In the genomic region with DNA sequence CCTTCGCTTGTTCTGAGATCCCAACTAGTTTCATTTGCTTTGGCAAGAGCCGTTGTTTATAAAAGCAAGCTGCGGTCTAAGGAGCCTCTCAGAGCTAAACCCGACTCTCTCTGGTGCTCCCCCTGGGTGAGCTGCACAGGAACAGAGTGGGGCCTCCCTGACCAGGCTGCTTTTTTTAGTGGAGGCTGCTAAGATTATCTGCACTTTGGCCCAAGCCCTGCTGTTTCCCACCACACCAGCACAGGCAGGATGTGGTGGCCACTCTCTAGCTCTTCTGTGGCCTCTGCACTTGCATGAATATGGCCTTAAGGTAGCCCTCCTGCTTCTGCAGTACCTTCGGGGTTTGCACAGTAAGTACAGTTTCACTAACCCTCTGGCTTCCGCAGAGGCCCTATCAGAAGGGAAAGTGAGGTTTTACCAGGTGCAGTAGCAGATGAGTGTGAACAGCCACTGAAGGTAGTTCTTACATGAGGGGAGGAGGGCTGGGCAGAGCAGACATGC, we compare ENCODE assay signal across 11 mouse cellular contexts. TPM values are rescaled to one million over a fixed set of nuclear protein-coding genes. Genes with fewer than 3 reads are reported as not detected.
DNase-seq lines count a peak whose midpoint lies in the region; ATAC-seq lines count a peak whose summit lies in the region.
"Had no signal": no experiment of that assay in that cellular context is flagged by ENCODE, and none has a peak within 500 bp of the region (broad histone marks: within the 10 kb centered on the region; RNA-seq: fewer than 3 reads in every experiment).

No protein-coding gene starts in this region.

- peaks cover 7% of the 10 kb centered on the region; the same call in 1 of the 2 replicates for H3K36me3 ChIP-seq in heart, embryonic 16.5 days (ENCODE audit: control insufficient read depth, insufficient read depth)

- no peak for DNase-seq in heart, postnatal 25 days (ENCODE audit: low spot score)
- peak; percentile 72 for DNase-seq in induced T-regulatory cell, adult 2 months (ENCODE audit: low read depth)
- peak; percentile 15 for DNase-seq in lung, postnatal 36 days
- peak; percentile 88 for DNase-seq in thymus, postnatal 0 days (ENCODE audit: low spot score)
- no peak for DNase-seq in embryo, embryonic 9.5 days (ENCODE audit: extremely low spot score)
- no peak for DNase-seq in ovary, adult 18-20 months (ENCODE audit: low spot score)

- H3K4me2 ChIP-seq in heart, embryonic 16.5 days (ENCODE audit: low read depth, low read length): peak overlapping the region; percentile 44
- H3K4me2 ChIP-seq: neural tube, embryonic 12.5 days had no signal

- intact Hi-C loops in heart, postnatal 25 days (cut with DNase I): no loop called here

- no peaks in the 10 kb centered on the region for H3K9me3 ChIP-seq in heart, embryonic 16.5 days (replicated peaks; ENCODE audit: control insufficient read depth, low read length)
- H3K9me3 ChIP-seq: G1E; neural tube, embryonic 12.5 days had no signal

- H3K4me3 ChIP-seq in heart, embryonic 16.5 days (ENCODE audit: low read length): no peak overlapping the region
- H3K4me3 ChIP-seq: neural tube, embryonic 12.5 days had no signal

- peak overlapping the region; percentile 71 for H3K9ac ChIP-seq in heart, embryonic 16.5 days (ENCODE audit: low read length)
- H3K9ac ChIP-seq: neural tube, embryonic 12.5 days had no signal

- H3K27me3 ChIP-seq in heart, embryonic 16.5 days (ENCODE audit: control insufficient read depth, insufficient read depth, low read length): no peaks in the 10 kb centered on the region
- H3K27me3 ChIP-seq: neural tube, embryonic 12.5 days had no signal

- peaks cover 33% of the 10 kb centered on the region for H3K4me1 ChIP-seq in heart, embryonic 16.5 days (ENCODE audit: control insufficient read depth, insufficient read depth, low read length)

- WGBS in heart, embryonic 16.5 days: 28% methylated on average over 6 of the region's 6 CpGs

- peak; percentile 63 for ATAC-seq in heart, embryonic 16.5 days (replicated peaks; ENCODE audit: extremely low read depth, insufficient read depth, low FRiP score)
- ATAC-seq in frontal cortex, adult (ENCODE audit: low TSS enrichment): no peak
- ATAC-seq: forebrain, embryonic 14.5 days had no signal

- peak overlapping the region; percentile 82 for H3K27ac ChIP-seq in heart, embryonic 16.5 days (ENCODE audit: low read length)
- H3K27ac ChIP-seq: neural tube, embryonic 12.5 days had no signal

RNA-seq across cellular contexts. Expression of a gene that starts 44.2 kb away (rescaled TPM):
- polyA plus RNA-seq in heart, embryonic 16.5 days (2015; fragmentation: Nextera tagmentation; extraction: Ambion mirVana): 4.3 and 5.8 TPM in 2 replicates
- 1 to 10 TPM; 1.1 to 1.7 TPM for total RNA-seq in heart, postnatal 25 days (2021)
- polyA plus RNA-seq in thymus, postnatal 0 days (2015; fragmentation: Nextera tagmentation; extraction: Ambion mirVana): 90.9 and 99.1 TPM in 2 replicates
- polyA plus RNA-seq: G1E had no signal

Comparison
In these comparisons a context has a peak if more than half of its experiments do, and no peak if none do; other contexts are left out.
1. DNase-seq: peak in induced T-regulatory cell, adult 2 months (single experiment), lung, postnatal 36 days (single experiment) and thymus, postnatal 0 days (single experiment); none in heart, postnatal 25 days (single experiment), embryo, embryonic 9.5 days (single experiment) and ovary, adult 18-20 months (single experiment).
2. RNA of a gene that starts 44.2 kb away (polyA plus RNA-seq): 90.9 to 99.1 TPM in thymus, postnatal 0 days; 4.3 to 5.8 TPM in heart, embryonic 16.5 days; every median in the first group is over 10 times any median in the second.